Mouse (Mus musculus): Measurements from ENCODE around the gene Pafah1b3. TPM values are rescaled to one million over a fixed set of nuclear protein-coding genes. Genes with fewer than 3 reads are reported as not detected.
"Not testable (repeated sequence)": the region's sequence is repeated elsewhere in the genome, so short reads cannot be mapped to it uniquely, and the experiment has no call there.

Pafah1b3 gene
- total RNA-seq (2021): 10 to 100 TPM; 32.7 to 34.0 TPM
- long read RNA-seq, experiment 1, transcript Pafah1b3-204 (5 exons, 859 nt): minor isoform, 8 of 28 reads
- long read RNA-seq, experiment 1, transcript Pafah1b3-201 (6 exons, 901 nt): major isoform, 20 of 28 reads
- long read RNA-seq, experiment 1, partial matches to known transcripts: 0 of 28 reads
- long read RNA-seq, experiment 1, other reads (novel, unspliced or antisense): 0 of 28 reads
- long read RNA-seq, experiment 2, transcript Pafah1b3-201 (6 exons, 901 nt): major isoform, 9 of 12 reads
- long read RNA-seq, experiment 2, partial matches to known transcripts: 0 of 12 reads
- long read RNA-seq, experiment 2, other reads (novel, unspliced or antisense): 0 of 12 reads

GRCm38 (mm10) chr7:25297454-25298325 is at the start of gene Pafah1b3:
Pafah1b3 (minus strand) TSS chr7:25297986.
- DNase-seq: peak; percentile 77 to 83

GRCm38 (mm10) chr7:25341000-25341784 is 43.4 kb upstream of the Pafah1b3 start:
- no peak for DNase-seq

DNA sequence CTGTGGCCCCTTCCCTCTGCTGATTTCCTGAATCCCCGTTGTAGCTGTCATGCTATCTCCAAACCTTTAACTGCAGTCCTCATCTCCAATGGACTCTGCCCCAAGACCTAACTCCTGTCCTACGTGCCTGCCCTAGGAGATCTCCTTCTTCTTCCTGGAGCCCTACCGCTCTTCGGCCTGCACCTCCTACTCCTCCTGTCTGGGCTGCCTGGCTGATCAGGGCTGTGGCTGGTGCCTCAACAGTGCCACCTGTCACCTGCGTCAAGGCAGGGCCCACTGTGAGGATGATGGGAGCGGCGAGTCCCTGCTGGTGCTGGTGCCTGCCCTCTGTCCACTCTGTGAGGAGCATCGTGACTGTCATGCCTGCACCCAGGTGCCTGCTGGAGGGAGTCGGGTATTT is 41.5 kb upstream of the Pafah1b3 start:
- DNase-seq: no peak

GRCm38 (mm10) chr7:25334472-25334871 is 36.7 kb upstream of the Pafah1b3 start:
- peak in 1 of 2 experiments; percentile 18 for DNase-seq

- DNase-seq: peak; percentile 77 to 80
These were observed 36.0 kb upstream of the Pafah1b3 start for GRCm38 (mm10) chr7:25333596-25334307.

DNA sequence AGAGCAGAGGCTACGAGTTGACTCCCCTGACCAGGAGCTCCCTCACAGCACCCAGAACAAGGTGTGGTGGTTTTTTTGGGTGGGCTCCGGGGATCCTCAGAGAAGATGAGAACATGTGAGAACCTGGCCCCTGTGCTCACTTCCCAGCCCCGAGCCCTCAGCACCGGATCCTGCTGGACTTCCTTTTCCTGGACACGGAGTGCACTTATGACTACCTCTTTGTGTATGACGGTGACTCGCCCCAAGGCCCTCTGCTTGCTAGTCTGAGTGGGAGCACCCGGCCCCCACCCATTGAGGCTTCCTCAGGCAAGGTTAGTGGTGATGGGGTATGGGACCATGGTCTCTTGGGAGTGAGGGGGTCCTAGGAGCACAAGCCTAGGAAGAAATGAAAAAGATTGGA is 28.4 kb upstream of the Pafah1b3 start:
- DNase-seq: peak in 1 of 2 experiments; percentile 30

DNA sequence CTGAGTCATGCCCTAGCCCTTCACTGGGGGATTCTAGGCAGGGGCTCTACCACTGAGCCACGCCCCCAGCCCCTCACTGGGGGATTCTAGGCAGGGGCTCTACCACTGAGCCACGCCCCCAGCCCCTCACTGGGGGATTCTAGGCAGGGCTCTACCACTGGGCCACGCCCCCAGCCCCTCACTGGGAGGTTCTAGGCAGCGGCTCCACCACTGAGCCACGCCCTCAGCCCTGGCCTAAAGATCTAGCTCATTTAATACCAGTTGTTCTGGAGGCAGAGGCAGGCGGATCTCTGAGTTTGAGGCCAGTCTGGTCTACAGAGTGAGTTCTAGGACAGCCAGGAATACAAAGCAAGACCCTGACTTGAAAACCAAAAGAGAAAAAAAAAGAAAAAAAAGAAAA is 27.6 kb upstream of the Pafah1b3 start:
- not testable (repeated sequence) for DNase-seq

- DNase-seq: peak; percentile 55 to 75
These were observed 25.4 kb upstream of the Pafah1b3 start for GRCm38 (mm10) chr7:25323219-25323618.

GRCm38 (mm10) chr7:25322058-25322484 is 24.3 kb upstream of the Pafah1b3 start:
- DNase-seq: peak; percentile 56 to 59

GRCm38 (mm10) chr7:25317446-25317999 is 19.7 kb upstream of the Pafah1b3 start:
- DNase-seq: peak; percentile 64 to 66

DNA sequence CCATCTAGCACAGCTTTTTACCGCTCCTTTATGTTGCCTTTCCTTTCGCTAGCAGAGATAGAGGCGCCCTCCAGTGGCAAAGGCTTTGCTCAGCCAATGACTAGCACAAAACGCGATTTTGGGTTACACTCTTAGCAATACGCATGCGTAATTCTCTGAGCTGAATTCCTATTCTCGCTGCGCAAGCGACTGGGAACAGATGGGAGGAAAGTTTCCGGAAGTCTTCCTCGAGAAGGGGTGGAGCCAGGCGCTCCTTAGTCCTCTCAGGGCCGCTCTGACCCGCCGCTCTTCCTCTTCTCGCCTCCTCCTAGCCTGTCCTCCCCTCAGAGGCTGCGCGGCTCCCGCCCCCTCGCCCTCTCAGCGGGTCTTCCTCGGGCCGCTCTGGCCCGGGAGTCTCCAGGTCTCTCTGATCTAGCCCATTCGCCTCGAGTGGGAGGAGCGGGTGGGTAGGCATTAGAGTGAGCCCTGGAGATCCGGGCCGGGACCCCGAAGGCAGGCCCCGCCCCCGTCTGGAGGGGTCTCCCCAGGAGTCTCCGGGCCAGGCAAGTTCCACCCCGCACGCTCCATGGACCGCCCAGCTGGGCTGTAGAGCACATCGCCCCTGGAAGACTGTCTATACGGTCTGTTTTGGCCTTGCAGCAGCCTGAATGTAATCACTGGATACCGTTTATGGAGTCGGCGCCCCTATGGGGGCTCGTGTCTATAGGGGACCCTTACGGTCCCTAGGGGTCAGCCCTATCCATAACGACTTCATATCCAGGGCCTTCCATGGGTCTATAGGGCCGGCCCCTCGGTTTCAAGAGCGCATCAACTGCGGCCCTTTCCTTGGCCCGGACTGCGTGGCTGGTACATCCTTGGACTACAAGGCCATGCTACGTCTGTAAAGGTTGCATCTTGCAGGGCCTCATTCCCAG is 19.0 kb upstream of the Pafah1b3 start, which contains the start of gene Megf8:
Megf8 (plus strand) TSS at position 633 of the 914 bp plus-strand sequence.
- peak; percentile 94 to 95 for DNase-seq

DNA sequence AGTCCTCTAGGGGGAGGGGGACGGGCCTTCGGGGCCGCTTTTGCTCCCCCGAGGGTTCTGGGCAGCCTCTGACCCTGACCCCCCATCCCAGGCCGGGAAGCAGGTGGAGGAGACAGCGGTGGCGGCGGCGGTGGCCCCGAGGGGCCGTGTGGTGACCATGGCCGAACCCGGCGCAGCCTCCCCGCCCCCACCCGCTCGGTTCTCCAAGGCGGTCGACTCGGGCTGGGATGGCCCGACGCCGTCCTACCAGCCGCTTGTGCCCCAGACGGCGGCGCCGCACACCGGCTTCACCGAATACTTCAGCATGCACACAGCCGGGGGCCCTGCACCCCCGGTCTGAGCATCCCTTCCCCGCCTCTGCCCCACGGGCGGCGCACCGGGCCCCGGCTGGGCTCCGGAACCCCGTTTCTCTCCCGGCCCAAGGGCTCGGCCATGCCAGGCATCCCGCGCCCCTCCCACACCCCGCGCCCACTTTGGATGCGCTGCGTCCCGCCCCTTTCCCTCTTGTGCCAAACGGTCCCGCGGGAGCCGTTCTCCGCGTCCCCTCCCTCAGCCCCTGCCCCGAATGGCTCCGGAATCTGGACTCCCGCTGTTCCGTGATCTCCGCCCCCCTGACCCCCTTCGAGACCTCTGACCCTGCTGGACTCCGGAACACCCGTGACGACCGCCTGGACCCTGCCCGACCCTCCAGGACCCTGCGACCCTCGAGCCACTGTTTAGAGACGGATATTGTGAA is 17.7 kb upstream of the Pafah1b3 start:
- DNase-seq: peak; percentile 63 to 77

DNA sequence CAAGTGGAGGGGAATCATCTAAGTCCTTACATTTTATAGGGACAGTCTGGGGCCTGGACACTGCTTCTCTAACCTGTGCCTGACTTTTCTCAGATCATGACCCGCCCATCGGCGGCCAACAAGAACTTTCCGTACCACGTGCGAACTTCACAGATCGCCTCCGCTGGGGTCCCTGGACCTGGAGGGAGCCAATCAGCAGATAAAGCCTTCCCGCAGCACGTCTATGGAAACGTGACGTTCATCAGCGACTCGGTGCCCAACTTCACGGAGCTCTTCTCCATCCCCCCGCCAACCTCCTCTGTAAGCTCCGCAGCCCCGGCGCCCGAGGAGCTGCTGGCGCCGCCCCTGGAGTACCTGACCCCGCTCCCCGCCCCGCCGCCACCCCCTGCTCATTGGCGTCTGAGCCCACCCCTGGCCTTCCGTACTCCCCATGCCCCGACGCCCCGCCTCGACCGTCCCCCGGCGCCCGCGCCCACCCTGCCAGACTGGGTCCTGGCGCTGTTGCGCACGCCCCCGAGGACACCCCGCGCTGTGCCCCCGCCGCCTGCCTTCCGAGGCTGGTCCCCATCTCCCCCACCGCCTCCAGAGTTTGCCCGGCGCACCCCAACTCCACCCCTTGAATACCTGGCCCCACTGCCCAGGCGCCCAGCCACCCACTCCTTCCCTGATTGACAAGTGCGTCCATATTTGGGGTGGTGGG is 17.0 kb upstream of the Pafah1b3 start:
- peak in 1 of 2 experiments; percentile 27 for DNase-seq

- peak; percentile 23 to 39 for DNase-seq
These were observed 15.5 kb upstream of the Pafah1b3 start for GRCm38 (mm10) chr7:25313325-25313724.

- DNase-seq: no peak
These were observed 13.4 kb upstream of the Pafah1b3 start for GRCm38 (mm10) chr7:25311193-25311592.

GRCm38 (mm10) chr7:25309425-25309824 is 11.6 kb upstream of the Pafah1b3 start:
- no peak for DNase-seq

GRCm38 (mm10) chr7:25308702-25309318 is 11.0 kb upstream of the Pafah1b3 start:
- DNase-seq: peak in 1 of 2 experiments; percentile 46

DNA sequence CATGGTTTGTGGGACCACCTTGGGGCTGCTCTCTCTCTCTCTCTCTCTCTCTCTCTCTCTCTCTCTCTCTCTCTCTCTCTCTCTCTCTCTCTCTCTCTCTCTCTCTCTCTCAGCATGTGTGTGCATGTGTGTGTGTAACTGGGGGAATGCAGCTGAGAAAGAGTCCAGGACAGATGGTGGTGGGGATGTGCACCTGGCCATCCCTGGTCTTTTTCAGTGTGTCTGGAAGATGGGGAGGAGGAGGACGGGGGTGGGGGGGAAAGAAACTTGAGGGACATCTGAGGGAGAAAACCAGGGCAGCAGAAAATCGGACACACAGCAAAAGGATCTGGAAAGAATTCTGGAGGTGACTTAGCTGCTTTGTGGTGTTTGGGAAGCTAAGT is 8.8 kb upstream of the Pafah1b3 start:
- DNase-seq: no peak

Measured in adrenal gland, postnatal 36 days (tissue).